Mouse (Mus musculus) kidney, adult 2 months (tissue): ENCODE measurements around the gene Rbp2.

Experiments used
- CTCF ChIP-seq: fragments of 200-500 bp; conservative IDR thresholded peaks from 2 replicates; pipeline ENCODE4 v1.5.1; 2011; ENCODE audit warnings: low read depth, mild to moderate bottlenecking, control low read depth, low read length, moderate library complexity, mixed read lengths; ENCODE audit not compliant: insufficient read depth, insufficient read length
- POLR2A ChIP-seq: fragments of 200-500 bp; IDR thresholded peaks from one replicate; pipeline ENCODE4 v1.6.1; 2011; ENCODE audit warnings: low read depth, low read length, control low read depth

GRCm38 (mm10) chr9:98489532-98489931 lies 3.6 kb downstream of the Rbp2 start:
- TF ChIP-seq POLR2A (no peak), CTCF (no peak)
